Mouse (Mus musculus): ENCODE results near the gene Nudt3.

GRCm38 (mm10) chr17:27671720-27672119 lies 48.4 kb upstream of the Nudt3 start:
- no peak for TF ChIP-seq CTCF (IDR thresholded peaks at IDR 0.05; ENCODE audit: extremely low read depth, insufficient read depth, insufficient read length, insufficient replicate concordance)
- TF ChIP-seq POLR2A (IDR thresholded peaks at IDR 0.05; ENCODE audit: low read depth, low read length) = no peak
